Mouse (Mus musculus) heart, embryonic 14.5 days (tissue): ENCODE measurements at regions not wholly inside any gene's neighbourhood (a gene's known extent, or its start where the extent isn't known, plus 50 kb on each side); places are given as distances from the start of the nearest gene placed in this dataset.
A peak's percentile ranks its signal among the peaks of the same experiment; 100 is the strongest.

Experiments
- ATAC-seq: fragments of 200-750 bp; cut with Nextera tagmentation; 2 replicates; pipeline ENCODE4 v1.8.0; 2017; ENCODE audit warnings: low read depth, moderate TSS enrichment; ENCODE audit not compliant: insufficient number of reproducible peaks, insufficient read depth, low FRiP score
- H3K27ac ChIP-seq, 2 experiments: fragments of 200-500 bp in 1 of 2; fragments of 300-500 bp in 1 of 2; sonication (generic) in 1 of 2; replicated peaks in 1 of 2; 2 replicates each; pipeline ENCODE4 v1.5.1; 2012 to 2014; ENCODE audit warnings: low read depth in 2 of 2, low read length in 2 of 2, control low read depth in 1 of 2, mild to moderate bottlenecking in 1 of 2, mixed read lengths in 1 of 2; ENCODE audit not compliant: control insufficient read depth in 1 of 2, insufficient read depth in 1 of 2
- H3K27me3 ChIP-seq: fragments of 300-500 bp; sonication (generic); 2 replicates; pipeline ENCODE4 v1.6.1; 2014; ENCODE audit warnings: mild to moderate bottlenecking, low read length, control low read depth; ENCODE audit not compliant: control insufficient read depth, insufficient read depth
- H3K36me3 ChIP-seq: fragments of 300-500 bp; sonication (generic); 2 replicates; pipeline ENCODE4 v1.6.1; 2014; ENCODE audit warnings: mild to moderate bottlenecking, control low read depth, low read length, mixed read lengths; ENCODE audit not compliant: control insufficient read depth, insufficient read depth
- H3K4me1 ChIP-seq, 2 experiments: fragments of 200-500 bp in 1 of 2; fragments of 300-500 bp in 1 of 2; sonication (generic) in 1 of 2; 2 replicates each; pipeline ENCODE4 v1.6.1; 2012 to 2014; ENCODE audit warnings: low read length in 2 of 2, control low read depth in 1 of 2, mixed read lengths in 1 of 2; ENCODE audit not compliant: control insufficient read depth in 2 of 2, insufficient read depth in 2 of 2
- H3K4me2 ChIP-seq: fragments of 300-500 bp; sonication (generic); 2 replicates; pipeline ENCODE4 v1.6.1; 2014; ENCODE audit warnings: mild to moderate bottlenecking, low read length
- H3K4me3 ChIP-seq, 2 experiments: fragments of 200-500 bp in 1 of 2; fragments of 300-500 bp in 1 of 2; sonication (generic) in 1 of 2; 2 replicates each; pipeline ENCODE4 v1.5.1; 2012 to 2014; ENCODE audit warnings: low read length in 2 of 2, mild to moderate bottlenecking in 2 of 2, control low read depth in 1 of 2, low read depth in 1 of 2, moderate library complexity in 1 of 2; ENCODE audit not compliant: control insufficient read depth in 1 of 2, insufficient read depth in 1 of 2
- H3K9ac ChIP-seq: fragments of 300-500 bp; sonication (generic); 2 replicates; pipeline ENCODE4 v1.6.1; 2014; ENCODE audit warnings: mild to moderate bottlenecking, low read length
- H3K9me3 ChIP-seq: fragments of 300-500 bp; sonication (generic); 2 replicates; pipeline ENCODE4 v1.6.1; 2016; ENCODE audit warnings: low read length, control low read depth; ENCODE audit not compliant: control insufficient read depth
- WGBS: fragments of 180-500 bp; shearing (Covaris S2); extraction: QIAGEN DNeasy Blood & Tissue Kit; methylation state at CpG from one replicate; pipeline ENCODE4 v1.1.7; 2014; 5-methylcytosine and 5-hydroxymethylcytosine counted together

- H3K4me2 ChIP-seq: no peak overlapping the region
- H3K36me3 ChIP-seq: no peaks in the 10 kb centered on the region
- no peaks in the 10 kb centered on the region for H3K27me3 ChIP-seq
- H3K27ac ChIP-seq: no peak overlapping the region
- no peak overlapping the region for H3K9ac ChIP-seq
- H3K9me3 ChIP-seq: no peaks in the 10 kb centered on the region
- H3K4me1 ChIP-seq: peaks cover 6 to 7% of the 10 kb centered on the region in 2 experiments; a peak in 3 of 4 replicates
- WGBS: 50% methylated on average over 3 of the region's 3 CpGs
- no peak overlapping the region for H3K4me3 ChIP-seq
- ATAC-seq: peak; percentile 50; the same call in 1 of the 2 replicates
These were observed 67.3 kb upstream of the Sesn3 start for GRCm38 (mm10) chr9:14207561-14207936.

- Histone ChIP-seq H3K9ac (no peak overlapping the region), H3K9me3 (no peaks in the 10 kb centered on the region), H3K36me3 (no peaks in the 10 kb centered on the region), H3K27me3 (no peaks in the 10 kb centered on the region), H3K4me1 (no peaks in the 10 kb centered on the region), H3K4me2 (no peak overlapping the region), H3K27ac (no peak overlapping the region), H3K4me3 (no peak overlapping the region)
- WGBS: 83% methylated on average over 2 of the region's 2 CpGs
- ATAC-seq: no peak
These were observed 61.6 kb upstream of the Sesn3 start for GRCm38 (mm10) chr9:14213283-14213682.

GRCm38 (mm10) chr9:14215171-14215782 is 59.6 kb upstream of the Sesn3 start:
- 57% methylated on average over 5 of the region's 5 CpGs for WGBS
- ATAC-seq: no peak
- no peak overlapping the region for H3K9ac ChIP-seq

GRCm38 (mm10) chr9:14215961-14216360 is 58.9 kb upstream of the Sesn3 start:
- H3K27me3 ChIP-seq: no peaks in the 10 kb centered on the region
- ATAC-seq: no peak
- WGBS: 71% methylated on average over 5 of the region's 5 CpGs
- no peak overlapping the region for H3K4me2 ChIP-seq
- H3K4me1 ChIP-seq: no peaks in the 10 kb centered on the region
- no peaks in the 10 kb centered on the region for H3K9me3 ChIP-seq
- H3K36me3 ChIP-seq: no peaks in the 10 kb centered on the region
- H3K9ac ChIP-seq: no peak overlapping the region
- no peak overlapping the region for H3K4me3 ChIP-seq
- no peak overlapping the region for H3K27ac ChIP-seq

More at GRCm38 (mm10) chr9:14215171-14215782, 59.6 kb upstream of the Sesn3 start:
- Histone ChIP-seq H3K9me3 (no peaks in the 10 kb centered on the region), H3K27me3 (no peaks in the 10 kb centered on the region), H3K27ac (no peak overlapping the region), H3K4me1 (no peaks in the 10 kb centered on the region), H3K4me3 (no peak overlapping the region), H3K36me3 (no peaks in the 10 kb centered on the region), H3K4me2 (no peak overlapping the region)

- ATAC-seq: no peak
- Histone ChIP-seq H3K9me3 (no peaks in the 10 kb centered on the region), H3K4me2 (no peak overlapping the region), H3K36me3 (no peaks in the 10 kb centered on the region), H3K4me1 (no peaks in the 10 kb centered on the region), H3K27me3 (no peaks in the 10 kb centered on the region), H3K9ac (no peak overlapping the region), H3K27ac (no peak overlapping the region), H3K4me3 (no peak overlapping the region)
- 30% methylated on average over 2 of the region's 2 CpGs for WGBS
These were observed 51.9 kb upstream of the Sesn3 start for GRCm38 (mm10) chr9:14222936-14223335.
